Mouse (Mus musculus): ENCODE measurements around the gene Wdr78.

Gene Wdr78

DNA sequence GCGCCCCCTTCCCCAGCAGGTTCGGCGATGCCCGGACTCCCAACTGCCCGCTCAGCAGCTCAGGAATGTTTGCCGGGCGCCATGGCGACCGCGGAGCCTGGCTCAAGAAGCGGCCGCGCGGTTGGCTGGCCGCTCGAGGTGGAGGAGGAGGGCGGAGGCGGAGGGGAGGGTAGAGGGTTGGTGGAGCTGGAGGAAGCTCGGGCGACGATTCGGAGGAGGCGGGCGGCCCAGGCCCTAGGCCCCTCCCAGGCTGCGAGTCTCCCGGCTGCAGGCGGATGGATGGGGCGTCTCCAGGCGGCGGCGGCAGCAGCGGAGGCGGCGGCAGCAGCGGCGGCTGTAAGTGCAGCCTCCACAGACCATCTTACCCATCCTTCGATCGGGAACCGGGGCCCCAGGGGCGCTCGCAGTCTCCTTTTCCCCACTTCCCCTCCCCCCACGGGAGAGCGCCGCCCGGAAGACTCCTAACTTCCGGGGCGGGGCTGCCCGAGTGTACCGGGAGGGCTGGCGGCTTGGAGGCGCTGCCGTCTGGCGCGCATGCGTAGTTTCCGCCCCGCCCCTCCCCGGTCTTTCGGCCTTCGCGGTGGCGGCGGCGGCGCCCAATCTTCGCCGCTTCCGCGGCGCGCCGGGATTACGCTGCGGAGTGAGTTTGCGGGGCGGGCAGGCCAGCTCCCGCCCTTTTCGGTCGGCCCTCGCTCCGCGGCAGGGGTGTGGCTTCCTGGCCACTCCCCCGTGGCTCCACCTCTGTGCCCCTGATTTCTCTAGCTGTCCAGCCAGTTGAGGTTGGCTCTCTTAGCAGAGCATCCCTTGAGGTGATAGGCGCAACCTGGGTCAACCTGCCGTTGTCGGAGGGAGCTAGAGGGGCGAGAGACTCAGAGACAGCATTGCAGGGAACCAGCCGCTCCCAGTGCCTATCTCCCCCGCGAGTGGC lies at the start of gene Wdr78, which contains the start of gene Mier1:
TSS of gene Wdr78 (minus strand) at position 372 of the 928 bp plus-strand sequence.
TSS of gene Mier1 (plus strand) at position 207 of the 928 bp plus-strand sequence.
- peak; percentile 97 for DNase-seq (ENCODE audit: low spot score)

DNA sequence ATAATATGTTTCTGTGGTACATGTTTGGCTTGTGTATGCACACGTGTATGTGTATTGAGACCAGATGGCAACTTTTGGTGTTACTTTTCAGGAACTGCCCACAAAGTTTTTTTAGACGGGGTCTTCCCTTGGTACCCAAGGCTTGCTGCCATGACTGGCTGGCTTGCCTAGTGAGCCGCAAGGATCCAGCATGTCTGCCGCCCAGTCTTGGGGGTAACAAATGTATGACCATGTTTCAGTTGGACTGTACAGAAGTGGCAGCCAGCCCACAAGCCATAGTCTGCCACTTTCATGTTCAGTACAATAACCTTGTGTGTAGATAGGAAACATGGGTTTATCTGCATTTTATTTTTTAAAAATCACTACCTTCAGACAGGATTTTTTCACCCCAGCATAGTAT lies 44.4 kb upstream of the Wdr78 start:
- no peak for DNase-seq (ENCODE audit: low spot score)

DNA sequence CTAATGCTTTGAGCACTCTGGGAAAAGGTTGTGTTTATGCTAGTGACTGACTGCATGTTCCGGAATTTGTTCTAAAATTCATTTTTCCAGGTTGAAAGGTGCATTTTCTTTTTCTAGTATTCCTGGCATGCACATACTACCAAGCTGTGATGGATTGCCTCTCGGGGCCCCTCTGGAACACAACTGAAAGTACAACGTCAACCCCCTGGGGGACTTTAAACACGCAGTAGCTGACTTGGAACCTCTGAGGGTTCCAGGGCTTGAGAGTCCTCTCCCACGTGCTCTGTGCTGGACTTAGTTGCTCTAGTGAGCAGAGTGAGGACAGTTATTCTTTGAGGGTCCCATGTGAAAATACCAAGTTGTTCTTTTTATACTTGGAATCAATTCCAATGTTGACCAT lies 37.6 kb upstream of the Wdr78 start:
- no peak for DNase-seq (ENCODE audit: low spot score)

DNA sequence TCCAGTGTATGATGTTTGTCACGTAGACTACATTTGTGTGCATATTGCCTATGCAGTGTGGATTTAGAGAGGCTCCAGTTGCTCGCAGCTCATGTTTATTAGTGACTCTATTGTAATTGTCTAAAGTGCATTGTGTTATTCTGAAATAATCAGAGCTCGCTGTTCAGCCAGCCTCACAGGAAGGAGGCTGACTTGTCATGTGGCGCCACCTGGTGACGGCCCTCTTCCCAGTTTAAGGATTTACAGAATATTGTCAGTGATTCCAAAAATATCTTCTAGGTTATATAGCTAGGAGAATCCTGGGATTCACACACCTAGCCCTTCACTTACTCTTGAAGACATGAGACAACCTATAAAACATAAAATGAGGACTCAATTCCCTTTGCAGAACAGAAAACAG lies 32.0 kb upstream of the Wdr78 start:
- peak; percentile 64 for DNase-seq (ENCODE audit: low spot score)

DNA sequence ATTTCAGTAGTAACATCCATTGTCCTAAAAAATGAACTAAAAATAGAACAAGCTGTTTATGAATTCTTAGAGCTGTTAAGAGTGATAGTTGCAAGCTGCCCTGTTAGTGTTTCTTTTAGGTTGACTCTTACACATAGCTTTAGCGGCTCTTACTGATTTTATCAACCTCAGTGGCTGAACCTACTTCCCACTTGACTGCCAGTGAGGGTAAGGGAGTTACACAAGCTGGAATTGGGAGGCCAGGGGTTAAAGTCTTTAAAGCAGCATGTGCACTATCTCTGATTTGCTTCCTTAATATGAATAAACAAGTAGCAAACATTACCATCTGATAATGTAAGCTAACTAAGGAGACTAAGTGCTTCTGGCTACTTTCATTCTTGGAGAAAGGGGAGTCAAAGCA lies 22.6 kb upstream of the Wdr78 start:
- no peak for DNase-seq (ENCODE audit: low spot score)

DNA sequence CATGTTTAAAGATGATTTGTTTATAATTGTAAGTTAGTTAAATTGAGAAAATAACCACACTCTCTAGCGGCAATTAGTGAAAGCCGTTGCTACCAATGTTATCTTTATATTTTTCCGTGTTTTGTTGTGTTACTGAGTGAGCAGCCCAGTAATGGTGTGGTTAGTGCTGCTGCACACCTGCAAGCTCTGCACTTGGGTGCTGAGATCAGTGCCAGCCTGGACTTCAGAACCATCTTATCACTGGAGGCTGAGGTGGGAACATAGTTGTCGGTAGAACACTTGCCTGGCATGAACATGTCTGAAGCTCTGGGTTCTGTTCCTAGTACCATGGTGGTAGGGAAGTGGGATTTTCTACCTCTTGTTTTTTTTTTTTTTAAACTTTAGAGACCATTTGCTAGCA lies 12.2 kb upstream of the Wdr78 start:
- DNase-seq (ENCODE audit: low spot score) = no peak

DNA sequence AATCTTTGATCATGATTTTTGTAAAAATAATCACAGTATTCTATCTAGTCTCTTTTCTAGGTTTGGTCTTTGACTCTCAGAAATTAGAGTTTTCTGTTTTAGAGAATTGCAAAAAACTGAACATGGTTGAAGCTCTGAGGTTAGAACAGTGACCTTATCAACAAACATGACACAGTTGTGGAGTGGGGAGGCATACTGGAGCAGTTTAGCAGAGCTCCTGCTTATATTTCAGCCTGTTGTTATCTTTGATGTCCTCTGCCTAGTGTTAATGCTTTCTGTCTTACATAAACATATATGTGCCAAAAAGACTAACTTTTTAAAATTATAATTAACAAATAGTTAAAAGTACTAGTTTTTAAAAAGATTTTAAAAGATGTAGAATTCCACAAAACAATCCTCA lies 9.3 kb upstream of the Wdr78 start:
- no peak for DNase-seq (ENCODE audit: low spot score)

DNA sequence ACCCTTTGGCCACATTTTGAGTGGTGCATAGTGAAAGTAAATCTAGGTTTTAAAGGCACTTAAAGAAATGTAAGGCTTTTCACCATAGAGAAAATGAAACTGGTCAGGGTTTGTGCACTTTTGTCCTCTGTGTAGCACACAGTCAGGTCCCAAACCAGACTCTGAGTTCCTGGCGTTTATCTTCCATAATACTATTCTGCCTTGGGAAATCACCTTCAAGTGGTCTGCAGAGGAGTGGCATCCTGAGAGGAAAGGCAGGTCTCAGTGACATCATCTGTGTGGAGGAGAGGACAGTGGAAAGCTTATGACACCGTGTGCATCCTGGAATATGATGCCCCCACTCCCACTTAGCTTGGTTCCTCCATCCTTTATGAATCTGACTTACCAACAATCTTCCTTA lies 8.7 kb upstream of the Wdr78 start:
- DNase-seq (ENCODE audit: low spot score) = no peak

DNA sequence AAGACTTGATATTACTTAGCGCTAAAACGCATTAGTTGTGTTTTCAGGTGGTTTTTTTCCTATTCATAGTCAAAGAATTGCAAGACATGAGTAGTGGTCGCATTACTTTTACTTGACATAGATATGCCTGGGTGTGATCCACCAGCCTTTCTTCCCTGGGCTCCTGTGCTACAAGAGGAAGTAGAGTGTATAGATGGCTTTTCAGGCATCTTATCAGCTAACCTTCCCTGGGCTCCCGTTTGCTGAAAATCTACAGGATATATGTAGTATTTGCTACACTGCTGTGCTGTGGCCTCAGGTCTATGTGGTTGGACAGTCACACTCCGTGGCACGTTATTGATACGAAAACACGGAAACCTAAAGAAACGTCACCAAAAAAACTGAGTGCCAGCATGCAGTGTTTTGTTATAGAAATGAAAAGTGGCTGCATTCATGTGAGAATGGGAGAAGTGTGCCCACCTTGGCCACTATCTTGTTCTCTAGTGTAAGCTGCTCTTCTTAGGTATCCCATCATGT lies 6.6 kb upstream of the Wdr78 start:
- no peak for DNase-seq (ENCODE audit: low spot score)

DNA sequence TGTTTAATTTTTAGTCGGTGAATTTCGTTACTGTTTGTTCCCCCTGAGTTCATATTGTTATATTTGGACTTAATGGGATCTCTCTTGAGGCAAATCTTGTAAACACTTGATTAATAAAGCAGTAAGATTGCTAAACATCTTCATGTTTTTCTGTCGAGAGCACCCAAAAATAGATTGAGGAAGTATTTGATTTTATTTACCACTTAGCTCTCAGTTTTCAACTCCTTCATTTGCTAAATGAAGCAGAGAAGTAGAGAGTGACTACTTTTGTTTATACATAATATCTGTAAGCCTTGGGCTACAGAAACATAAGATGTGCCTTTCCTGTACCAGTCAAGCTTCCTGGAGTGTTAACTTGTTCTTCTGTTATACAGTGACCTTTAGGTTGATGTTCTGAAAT lies 6.0 kb upstream of the Wdr78 start:
- no peak for DNase-seq (ENCODE audit: low spot score)

DNA sequence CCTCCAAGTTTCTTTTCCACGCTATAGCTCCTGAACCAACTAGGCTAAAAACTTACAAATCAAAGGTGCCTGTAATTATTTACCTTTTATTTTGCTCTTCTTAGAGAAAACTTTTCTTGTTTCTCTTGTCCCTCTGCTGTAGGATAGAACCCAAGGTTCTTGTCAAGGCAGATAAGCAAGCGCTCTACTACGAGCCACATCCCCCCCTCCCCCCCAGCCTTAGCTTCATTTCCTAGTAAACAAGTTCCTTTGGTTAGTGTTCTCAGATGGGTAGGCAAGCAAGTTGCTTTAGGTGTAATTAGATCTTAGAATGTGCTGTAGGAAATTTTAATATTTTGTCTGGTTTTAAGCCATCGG lies 5.7 kb upstream of the Wdr78 start:
- DNase-seq (ENCODE audit: low spot score) = no peak

DNA sequence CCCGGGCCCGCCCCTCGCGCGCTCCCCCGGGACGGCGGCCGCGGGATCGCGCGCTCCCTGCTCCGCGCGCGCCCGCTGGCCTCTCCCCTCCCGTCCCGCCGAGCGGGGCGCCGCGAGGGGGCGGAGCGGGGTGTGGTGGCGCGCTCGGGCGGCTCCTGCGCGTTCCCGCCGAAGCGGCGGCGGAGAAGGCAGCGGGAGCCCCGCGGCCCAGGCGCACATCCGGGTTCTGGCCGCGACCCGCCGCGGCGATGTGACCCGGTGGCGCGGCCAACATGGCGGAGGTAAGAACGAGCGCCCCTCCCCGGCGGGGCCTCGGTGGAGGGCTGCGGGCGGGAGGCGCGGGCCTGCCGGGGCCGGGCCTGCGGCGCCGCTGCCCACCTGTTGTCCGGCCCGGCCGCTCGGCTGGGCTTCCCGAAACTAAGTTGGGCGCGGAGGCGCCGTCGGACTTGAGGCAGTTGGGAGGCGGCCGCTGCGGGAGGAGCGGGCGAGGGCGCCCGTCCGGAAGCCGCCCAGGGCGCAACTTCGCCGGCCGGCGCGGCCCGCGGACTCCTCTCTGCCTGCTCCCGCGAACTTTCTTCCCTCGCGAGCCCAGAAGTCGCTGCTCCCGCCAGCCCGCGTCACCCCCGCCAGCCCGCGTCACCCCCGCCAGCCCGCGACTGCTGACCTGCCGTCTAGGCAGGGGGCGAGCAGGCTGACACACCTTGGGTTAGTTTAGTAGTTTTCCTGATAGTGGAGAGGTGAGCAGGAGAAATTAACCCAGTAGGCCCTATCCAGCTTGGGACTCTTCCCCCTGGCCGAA lies 5.1 kb upstream of the Wdr78 start:
- DNase-seq (ENCODE audit: low spot score) = peak; percentile 79

DNA sequence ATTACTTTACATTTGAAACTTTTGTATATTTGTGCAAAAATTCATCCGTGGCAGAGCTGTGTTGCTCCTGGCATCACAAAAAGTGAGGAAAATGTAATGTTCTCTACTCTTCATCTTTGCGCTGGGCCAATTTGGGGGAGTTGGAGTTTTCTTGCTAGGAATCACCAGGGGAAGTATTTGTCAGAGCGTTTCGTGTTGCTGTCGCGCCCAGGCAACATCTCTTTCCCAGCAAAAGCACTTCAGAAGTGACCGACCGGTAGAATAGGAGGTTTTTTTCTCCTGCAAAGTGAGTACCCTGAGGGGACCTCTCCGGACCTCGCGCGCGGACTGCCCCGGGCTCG lies 4.5 kb upstream of the Wdr78 start:
- DNase-seq (ENCODE audit: low spot score) = no peak

DNA sequence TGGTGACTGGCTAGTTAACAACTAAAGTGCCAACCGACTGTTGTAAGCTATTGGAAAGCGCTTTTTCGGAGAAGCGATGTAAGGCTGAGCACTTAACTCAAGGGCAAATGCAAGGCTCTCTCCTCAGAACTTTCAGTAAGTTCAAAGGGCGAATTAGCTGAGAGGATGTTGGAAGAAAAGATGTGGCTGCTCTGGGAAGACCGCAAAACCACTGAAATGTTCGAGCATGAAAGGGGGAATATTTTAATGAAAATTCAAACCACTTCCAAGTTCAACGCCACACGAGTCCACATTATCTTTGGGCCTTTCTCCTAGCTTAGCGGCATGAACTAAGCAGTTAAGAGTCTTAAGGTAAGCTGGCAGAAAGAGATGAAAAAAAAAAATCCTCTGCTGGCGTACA lies 953 bp downstream of the Wdr78 start:
- no peak for DNase-seq (ENCODE audit: low spot score)

DNA sequence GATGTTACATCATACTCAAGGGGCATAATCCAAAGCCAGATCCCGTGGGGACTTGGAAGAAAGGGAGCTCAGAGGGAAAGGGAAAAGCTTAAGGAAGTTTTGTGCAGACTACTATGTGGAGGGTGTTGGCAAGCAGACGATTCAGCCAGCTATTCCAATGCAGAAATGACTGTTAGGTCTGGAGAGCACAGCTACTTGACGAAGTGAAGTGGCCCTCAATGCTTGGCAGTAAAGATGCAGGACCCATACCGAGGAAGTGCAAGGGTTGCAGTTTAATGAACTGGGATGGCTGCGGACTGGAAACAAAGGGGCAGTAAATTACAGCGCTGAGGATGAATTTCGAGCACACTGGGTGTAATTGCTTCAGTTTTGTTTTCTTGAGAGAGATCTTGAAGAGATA lies 1.7 kb downstream of the Wdr78 start:
- peak; percentile 76 for DNase-seq (ENCODE audit: low spot score)

DNA sequence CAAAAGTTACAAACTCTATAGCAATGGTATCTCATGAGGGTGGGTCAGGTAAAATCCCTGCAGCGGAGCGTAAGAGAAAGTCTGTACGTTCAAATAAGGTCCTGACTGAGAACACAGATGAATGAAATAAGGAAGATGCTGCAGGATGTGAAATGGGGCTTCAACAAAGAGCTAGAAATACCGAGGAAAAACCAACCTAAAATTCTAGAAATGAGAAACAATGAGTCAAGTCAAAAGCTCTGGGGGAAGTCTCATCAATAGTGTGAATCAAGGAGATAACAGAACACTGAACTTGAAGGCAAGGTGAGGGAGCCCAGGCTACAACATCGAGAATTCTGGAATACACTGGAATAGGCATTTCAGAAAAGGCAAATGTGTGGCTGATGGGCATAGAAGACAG lies 15.8 kb downstream of the Wdr78 start:
- DNase-seq (ENCODE audit: low spot score) = no peak

DNA sequence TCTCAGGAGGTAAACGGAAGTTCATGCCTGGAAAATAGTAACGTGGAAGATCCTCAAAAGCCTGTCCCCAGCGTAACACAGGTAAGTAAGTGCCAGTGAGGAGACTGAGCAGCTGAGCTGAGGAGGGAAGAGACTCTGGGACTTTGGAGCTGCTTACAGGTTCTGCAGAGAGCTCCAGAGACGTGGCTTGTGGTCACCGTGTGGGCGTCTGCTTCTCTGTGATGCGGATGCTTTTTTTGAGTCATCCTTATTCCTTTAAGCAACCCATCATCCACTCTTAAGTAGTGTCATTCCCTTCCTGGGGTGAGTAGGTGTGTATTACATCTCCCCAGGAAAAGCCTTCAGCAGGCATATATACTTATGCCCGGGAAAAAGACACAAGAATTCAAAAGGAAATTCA lies 18.4 kb downstream of the Wdr78 start:
- DNase-seq (ENCODE audit: low spot score) = no peak

DNA sequence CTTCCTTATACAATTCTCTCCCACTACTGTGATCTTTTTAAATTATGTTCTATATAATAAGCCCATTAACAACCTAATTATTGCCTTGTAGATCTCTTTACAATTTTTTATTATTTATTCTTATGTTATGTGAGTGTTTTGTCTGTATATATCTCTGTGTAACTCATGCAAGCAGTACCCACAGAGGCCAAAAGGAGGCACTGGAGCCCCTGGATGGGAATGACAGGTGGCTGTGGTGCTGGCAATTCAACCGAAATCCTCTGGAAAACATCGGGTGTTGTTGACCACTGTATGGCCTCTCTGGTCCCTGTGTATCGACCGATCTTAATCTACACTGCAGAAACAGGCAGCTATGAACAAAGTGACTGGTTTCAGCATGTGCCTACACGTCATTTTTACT lies 29.1 kb downstream of the Wdr78 start:
- no peak for DNase-seq (ENCODE audit: low spot score)

DNA sequence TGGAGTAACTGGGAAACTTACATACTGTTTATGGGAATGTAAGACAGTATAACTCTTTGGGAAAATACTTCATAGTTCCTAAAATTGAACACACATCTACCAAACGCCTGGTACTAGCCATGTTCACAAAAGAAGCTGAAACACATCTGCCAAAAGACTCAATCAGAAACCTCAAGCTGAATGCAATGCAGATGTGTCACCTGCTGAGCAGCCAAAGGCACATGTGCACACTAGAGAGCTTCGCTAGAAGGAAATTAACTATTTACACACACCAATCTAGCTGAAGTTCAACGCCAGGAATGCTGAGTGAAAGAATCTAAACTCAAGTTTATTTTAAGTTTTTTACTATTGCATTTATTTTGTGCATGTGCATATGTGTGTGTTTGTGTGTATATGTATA lies 43.7 kb downstream of the Wdr78 start:
- DNase-seq (ENCODE audit: low spot score) = no peak

DNA sequence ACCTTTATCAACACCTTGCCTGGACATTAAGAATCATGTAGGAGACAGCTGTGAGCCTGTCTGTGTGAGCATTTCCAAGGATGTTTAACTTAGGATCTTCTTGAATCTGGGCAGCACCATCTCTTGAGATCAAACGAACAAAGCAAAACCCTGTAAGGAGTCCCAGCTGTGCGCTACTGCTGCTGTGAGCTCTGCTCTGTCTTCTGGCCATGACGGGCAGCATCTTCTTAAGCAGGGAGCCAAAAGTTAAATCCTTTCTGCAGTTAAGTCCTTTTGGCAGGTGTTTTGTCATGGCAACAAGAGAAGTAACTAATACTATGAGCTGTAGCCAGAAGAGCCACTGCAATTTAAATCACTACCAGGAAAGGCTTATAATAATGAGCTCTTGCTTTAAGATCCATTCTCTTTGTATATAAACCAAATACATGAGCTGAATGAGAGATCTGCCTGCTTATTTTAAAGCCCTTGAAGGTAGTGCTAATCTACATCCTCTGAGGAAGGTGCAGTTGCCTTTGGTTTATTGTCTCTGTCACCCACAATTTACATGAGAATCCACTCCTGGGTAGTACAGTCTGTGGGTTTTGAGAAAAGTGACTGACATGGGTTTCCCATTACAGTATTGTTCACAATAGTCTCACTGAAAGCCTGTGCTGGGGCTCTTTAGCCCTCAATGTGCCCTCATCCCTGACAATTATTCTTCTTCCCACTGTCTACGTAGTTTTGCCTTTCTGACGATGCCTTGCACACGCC lies 46.3 kb downstream of the Wdr78 start:
- DNase-seq (ENCODE audit: low spot score) = no peak

DNA sequence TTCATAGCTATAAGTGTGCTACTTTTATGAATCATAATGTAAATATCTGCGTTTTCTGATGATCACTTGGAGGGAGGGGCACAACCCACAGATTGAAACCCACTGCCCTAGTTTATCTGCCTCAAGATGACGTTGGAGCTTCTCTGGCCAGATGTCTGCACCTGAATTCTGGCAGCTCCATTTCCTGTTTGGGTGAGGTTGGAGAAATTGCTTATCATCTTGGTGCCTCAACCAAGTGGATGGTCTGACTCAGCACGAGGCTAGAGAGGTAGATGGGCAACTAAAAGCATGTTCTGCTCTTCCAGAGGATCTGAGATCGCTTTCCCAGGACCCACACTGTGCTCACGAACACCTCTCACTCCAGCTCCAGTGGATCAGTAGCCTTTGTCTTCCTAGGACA lies 49.4 kb downstream of the Wdr78 start:
- no peak for DNase-seq (ENCODE audit: low spot score)

DNA sequence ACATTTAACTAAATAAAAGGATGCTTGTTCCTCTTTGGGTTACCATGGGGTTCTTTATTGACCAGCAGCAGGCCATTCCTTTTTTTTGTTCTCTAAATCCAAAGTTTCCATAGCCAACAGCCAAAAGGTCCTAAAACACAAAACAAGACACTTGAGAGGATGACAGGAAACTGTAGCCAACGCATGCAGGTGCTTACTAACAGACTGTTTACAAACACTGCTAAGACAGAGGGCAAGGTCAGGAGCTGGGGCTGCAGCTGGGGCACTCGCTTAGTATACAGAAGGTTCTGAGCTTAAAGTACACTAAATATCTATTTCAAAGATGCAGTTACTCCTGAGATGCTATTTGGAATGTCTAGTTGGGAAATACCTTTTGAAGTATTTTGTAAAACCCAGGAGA lies 49.9 kb downstream of the Wdr78 start:
- no peak for DNase-seq (ENCODE audit: low spot score)

DNA sequence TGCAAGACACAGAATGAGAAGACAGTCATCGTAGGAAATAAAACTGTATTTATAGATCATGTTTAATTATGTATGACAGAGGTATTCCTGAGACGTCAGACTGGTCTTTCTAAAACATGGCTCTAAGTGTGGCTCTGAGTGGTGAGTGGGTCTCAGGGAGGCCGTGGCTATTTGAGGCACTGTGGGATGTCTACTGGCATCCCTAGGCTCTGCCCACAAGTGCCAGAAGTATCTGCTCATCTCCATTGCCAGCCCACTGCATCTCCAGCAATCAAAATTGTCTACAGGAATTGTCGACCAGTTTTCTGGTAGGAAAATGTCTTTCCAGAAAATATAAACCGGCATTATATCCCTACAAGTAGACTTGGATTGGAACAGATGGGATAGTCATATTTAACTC lies 57.4 kb downstream of the Wdr78 start:
- DNase-seq (ENCODE audit: low spot score) = no peak
